Mouse (Mus musculus) kidney, embryonic 15.5 days (tissue): Measurements from ENCODE around the gene Wdr34. TPM values are rescaled to one million over a fixed set of nuclear protein-coding genes. Genes with fewer than 3 reads are reported as not detected.

ENCODE experiments used
- ATAC-seq: fragments of 200-750 bp; cut with Nextera tagmentation; replicated peaks from 2 replicates; pipeline ENCODE4 v1.8.0; 2017; ENCODE audit warnings: moderate TSS enrichment; ENCODE audit not compliant: low FRiP score
- H3K27ac ChIP-seq: fragments of 300-500 bp; sonication (generic); 2 replicates; pipeline ENCODE4 v1.5.1; 2015; ENCODE audit warnings: mild to moderate bottlenecking, inconsistent platforms
- H3K27me3 ChIP-seq: fragments of 300-500 bp; sonication (generic); 2 replicates; pipeline ENCODE4 v1.6.1; 2015; ENCODE audit warnings: inconsistent platforms
- H3K36me3 ChIP-seq: fragments of 300-500 bp; sonication (generic); 2 replicates; pipeline ENCODE4 v1.6.1; 2015; ENCODE audit warnings: inconsistent platforms
- H3K4me1 ChIP-seq: fragments of 300-500 bp; sonication (generic); 2 replicates; pipeline ENCODE4 v1.6.1; 2015; ENCODE audit warnings: inconsistent platforms
- H3K4me2 ChIP-seq: fragments of 300-500 bp; sonication (generic); 2 replicates; pipeline ENCODE4 v1.6.1; 2015; ENCODE audit warnings: moderate library complexity, mild to moderate bottlenecking, inconsistent platforms
- H3K4me3 ChIP-seq: fragments of 300-500 bp; sonication (generic); replicated peaks from 2 replicates; pipeline ENCODE4 v1.5.1; 2015; ENCODE audit warnings: mild to moderate bottlenecking, inconsistent platforms
- H3K9ac ChIP-seq: fragments of 300-500 bp; sonication (generic); 2 replicates; pipeline ENCODE4 v1.6.1; 2015; ENCODE audit warnings: mild to moderate bottlenecking, inconsistent platforms
- H3K9me3 ChIP-seq: fragments of 300-500 bp; sonication (generic); replicated peaks from 2 replicates; pipeline ENCODE4 v1.6.1; 2016; ENCODE audit warnings: inconsistent platforms
- WGBS: fragments of 180-500 bp; shearing (Covaris S2); methylation state at CpG from one replicate; pipeline ENCODE4 v1.1.7; 2015; ENCODE audit warnings: mixed read lengths; 5-methylcytosine and 5-hydroxymethylcytosine counted together
- microRNA-seq: library from miRNA; unstranded; fragments of <30 nt; microRNA quantifications from one replicate; pipeline ENCODE4, GENCODE M21; 2016
- polyA plus RNA-seq: library from polyadenylated mRNA; unstranded; fragments of >200 nt; fragmentation: Nextera tagmentation; extraction: Ambion mirVana; gene quantifications from 2 replicates; pipeline ENCODE4 v1.2.1, GENCODE M21; 2015

Wdr34 gene
- polyA plus RNA-seq, 1 experiment from 2014 or later = 40.7 TPM

DNA sequence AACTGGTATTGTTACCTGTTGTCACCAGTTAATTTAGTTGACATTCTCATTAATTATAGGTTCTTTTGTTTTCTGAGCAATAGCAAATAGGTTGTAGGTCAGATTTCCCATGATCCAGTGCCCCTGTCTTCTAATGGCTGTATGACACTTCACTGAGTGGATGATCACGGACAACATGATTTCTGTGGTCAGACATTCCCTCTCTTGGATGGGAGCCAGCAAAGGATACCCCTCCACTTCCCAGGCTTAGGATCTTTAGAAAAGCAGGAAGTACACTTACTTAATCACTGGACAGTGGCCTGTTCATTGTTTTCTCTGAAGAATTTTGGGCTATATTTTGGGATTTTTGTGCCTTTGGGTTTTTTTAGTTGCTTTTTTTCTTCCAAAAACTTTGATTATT is 39.6 kb downstream of the Wdr34 start:
- Histone ChIP-seq H3K4me2 (no peak overlapping the region), H3K36me3 (peaks cover 98% of the 10 kb centered on the region), H3K27me3 (no peaks in the 10 kb centered on the region), H3K4me1 (no peaks in the 10 kb centered on the region), H3K27ac (no peak overlapping the region), H3K9ac (no peak overlapping the region), H3K4me3 (no peak overlapping the region), H3K9me3 (no peaks in the 10 kb centered on the region)
- no peak for ATAC-seq
- 44% methylated on average over 1 of the region's 1 CpGs for WGBS

DNA sequence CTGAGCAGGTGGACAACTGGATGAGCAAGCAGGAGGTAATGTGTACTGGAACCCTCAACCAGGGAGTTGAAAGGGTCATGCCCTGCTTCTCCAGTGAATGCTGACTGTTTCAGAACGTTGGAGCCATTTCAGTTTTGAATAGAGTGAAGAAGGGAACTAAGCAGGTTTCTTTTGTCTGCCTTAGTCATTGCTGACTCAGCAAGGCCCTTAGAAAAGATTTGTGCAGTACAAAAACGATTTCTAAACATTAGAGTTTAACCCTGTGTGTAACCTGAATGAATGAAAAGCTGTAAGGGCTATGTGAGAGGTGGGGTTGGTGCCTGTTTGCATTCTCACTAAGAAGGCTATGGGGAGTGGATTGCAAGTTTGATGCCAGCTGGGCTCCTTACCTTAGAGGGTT is 56.7 kb downstream of the Wdr34 start:
- H3K9me3 ChIP-seq = no peaks in the 10 kb centered on the region
- WGBS = 56% methylated on average over 2 of the region's 2 CpGs
- peaks cover 100% of the 10 kb centered on the region for H3K36me3 ChIP-seq

More for the DNA sequence above, 56.7 kb downstream of the Wdr34 start:
- Histone ChIP-seq H3K27me3 (no peaks in the 10 kb centered on the region), H3K9ac (no peak overlapping the region), H3K27ac (no peak overlapping the region), H3K4me3 (no peak overlapping the region), H3K4me1 (no peaks in the 10 kb centered on the region), H3K4me2 (no peak overlapping the region)
- ATAC-seq = no peak

Small RNA genes lying within 50 kb of the gene (microRNA-seq; reads per million reads assigned to microRNA genes)
- not detected for gene Mir6997

Other genes starting within 250 kb of the Wdr34 start
- gene Slc27a4, start 246.2 kb downstream of the Wdr34 start, polyA plus RNA-seq = 15.6 and 16.4 TPM in 2 replicates
- 30.0 and 30.1 TPM in 2 replicates for gene Urm1, start 228.8 kb downstream of the Wdr34 start, polyA plus RNA-seq
- 19.4 and 21.5 TPM in 2 replicates for gene Cercam, start 179.7 kb downstream of the Wdr34 start, polyA plus RNA-seq
- gene Odf2, start 159.7 kb downstream of the Wdr34 start, polyA plus RNA-seq = 72.9 and 81.5 TPM in 2 replicates
- gene Gle1, start 113.5 kb downstream of the Wdr34 start, polyA plus RNA-seq = 60.1 and 65.5 TPM in 2 replicates
- gene Sptan1, start 83.3 kb downstream of the Wdr34 start, polyA plus RNA-seq = 82.0 and 103 TPM in 2 replicates
- 486 and 529 TPM in 2 replicates for gene Set, start 8.5 kb upstream of the Wdr34 start, polyA plus RNA-seq
- gene Pkn3, start 28.8 kb upstream of the Wdr34 start, polyA plus RNA-seq = 11.5 and 13.2 TPM in 2 replicates
- gene Zdhhc12, start 44.8 kb upstream of the Wdr34 start, polyA plus RNA-seq = 35.2 and 37.7 TPM in 2 replicates
- 7.2 and 8.6 TPM in 2 replicates for gene Zer1, start 75.7 kb upstream of the Wdr34 start, polyA plus RNA-seq
- gene Tbc1d13, start 84.9 kb upstream of the Wdr34 start, polyA plus RNA-seq = 8.2 and 8.9 TPM in 2 replicates
- gene Endog, start 122.6 kb upstream of the Wdr34 start, polyA plus RNA-seq = 19.8 and 20.8 TPM in 2 replicates
- gene Spout1, start 129.6 kb upstream of the Wdr34 start, polyA plus RNA-seq = 76.3 and 83.0 TPM in 2 replicates
- gene Kyat1, start 157.0 kb upstream of the Wdr34 start, polyA plus RNA-seq = 9.8 and 10.8 TPM in 2 replicates
- gene Lrrc8a, start 188.8 kb upstream of the Wdr34 start, polyA plus RNA-seq = 40.1 and 41.7 TPM in 2 replicates
- gene Gm28035, start 191.7 kb upstream of the Wdr34 start, polyA plus RNA-seq = 0.26 and 0.33 TPM in 2 replicates
- 11.5 and 13.3 TPM in 2 replicates for gene Phyhd1, start 217.3 kb upstream of the Wdr34 start, polyA plus RNA-seq
- not detected in 2 replicates for gene Gm28038, start 232.2 kb upstream of the Wdr34 start, polyA plus RNA-seq
- gene Dolk, start 237.5 kb upstream of the Wdr34 start, polyA plus RNA-seq = 32.9 and 34.0 TPM in 2 replicates
- gene Nup188, start 237.5 kb upstream of the Wdr34 start, polyA plus RNA-seq = 35.5 and 42.1 TPM in 2 replicates